Mouse (Mus musculus) adrenal gland, adult 10 weeks (tissue): ENCODE measurements around the gene Agap2. TPM values are rescaled to one million over a fixed set of nuclear protein-coding genes. Genes with fewer than 3 reads are reported as not detected.

ENCODE experiments used
- polyA plus RNA-seq: library from polyadenylated mRNA; stranded (reverse); fragments of 350-450 nt; fragmentation: Illumina TruSeq; extraction: RNeasy Lipid Tissue Mini Kit (QIAGEN cat#74804); gene quantifications from one replicate; pipeline ENCODE4 v1.2.3, GENCODE M21; 2014; ENCODE audit warnings: low read depth, low replicate concordance

Gene Agap2
- polyA plus RNA-seq = 0.35 TPM

GRCm38 (mm10) chr10:127075080-127075479 is at the start of gene Agap2:
Gene Agap2, plus strand, starts transcription at chr10:127075284.

GRCm38 (mm10) chr10:127030336-127031296 is 44.5 kb upstream of the Agap2 start, which contains the start of gene Tsfm:
Gene Tsfm, minus strand, starts transcription at chr10:127030840.

GRCm38 (mm10) chr10:127041274-127041766 is 33.8 kb upstream of the Agap2 start, which contains the start of the genes Mettl1 and Eef1akmt3:
Gene Mettl1, plus strand, starts transcription at chr10:127041414.
Gene Eef1akmt3, minus strand, starts transcription at chr10:127041513.

GRCm38 (mm10) chr10:127047954-127048353 is 27.1 kb upstream of the Agap2 start, which contains the start of gene Cyp27b1:
Gene Cyp27b1, plus strand, starts transcription at chr10:127048250.

GRCm38 (mm10) chr10:127059968-127060916 is 14.8 kb upstream of the Agap2 start, which contains the start of gene March9:
Gene March9, minus strand, starts transcription at chr10:127060184.

GRCm38 (mm10) chr10:127063239-127063872 is 11.7 kb upstream of the Agap2 start, which contains the start of gene Cdk4:
Gene Cdk4, plus strand, starts transcription at chr10:127063534.

GRCm38 (mm10) chr10:127070190-127071121 is 4.6 kb upstream of the Agap2 start, which contains the start of gene Tspan31:
Gene Tspan31, minus strand, starts transcription at chr10:127070264.

GRCm38 (mm10) chr10:127121066-127121477 is 46.0 kb downstream of the Agap2 start, which contains the start of gene Os9:
Gene Os9, minus strand, starts transcription at chr10:127121131.

Other genes starting within 250 kb of the Agap2 start
- gene Atp23, start 173.9 kb upstream of the Agap2 start, polyA plus RNA-seq = 2.7 TPM
- 27.4 TPM for gene Ctdsp2, start 96.6 kb upstream of the Agap2 start, polyA plus RNA-seq
- not detected for gene Avil, start 74.6 kb upstream of the Agap2 start, polyA plus RNA-seq
- 13.6 TPM for gene Tsfm, start 44.4 kb upstream of the Agap2 start, polyA plus RNA-seq
- gene Mettl1, start 33.9 kb upstream of the Agap2 start, polyA plus RNA-seq = 5.9 TPM
- gene Eef1akmt3, start 33.8 kb upstream of the Agap2 start, polyA plus RNA-seq = 0.29 TPM
- not detected for gene Cyp27b1, start 27.0 kb upstream of the Agap2 start, polyA plus RNA-seq
- 2.4 TPM for gene March9, start 15.1 kb upstream of the Agap2 start, polyA plus RNA-seq
- gene Cdk4, start 11.8 kb upstream of the Agap2 start, polyA plus RNA-seq = 24.3 TPM
- 92.2 TPM for gene Tspan31, start 5.0 kb upstream of the Agap2 start, polyA plus RNA-seq
- gene Os9, start 45.8 kb downstream of the Agap2 start, polyA plus RNA-seq = 15.0 TPM
- 0.47 TPM for gene B4galnt1, start 89.9 kb downstream of the Agap2 start, polyA plus RNA-seq
- gene Slc26a10, start 105.4 kb downstream of the Agap2 start, polyA plus RNA-seq = not detected
- gene Arhgef25, start 114.8 kb downstream of the Agap2 start, polyA plus RNA-seq = 8.0 TPM
- gene Dtx3, start 120.4 kb downstream of the Agap2 start, polyA plus RNA-seq = 3.6 TPM
- gene Pip4k2c, start 136.3 kb downstream of the Agap2 start, polyA plus RNA-seq = 18.3 TPM
- gene Kif5a, start 188.1 kb downstream of the Agap2 start, polyA plus RNA-seq = 1.8 TPM
- gene Dctn2, start 191.1 kb downstream of the Agap2 start, polyA plus RNA-seq = 26.5 TPM
- 2.2 TPM for gene Mbd6, start 213.7 kb downstream of the Agap2 start, polyA plus RNA-seq
- gene Mars, start 236.5 kb downstream of the Agap2 start, polyA plus RNA-seq = 18.8 TPM
- 0.70 TPM for gene Arhgap9, start 246.7 kb downstream of the Agap2 start, polyA plus RNA-seq